Mouse (Mus musculus): ENCODE data around the gene Oxtr. TPM values are rescaled to one million over a fixed set of nuclear protein-coding genes. Genes with fewer than 3 reads are reported as not detected.

The Oxtr gene
- polyA plus RNA-seq, 1 experiment from 2014 or later, result 0.24 TPM

DNA sequence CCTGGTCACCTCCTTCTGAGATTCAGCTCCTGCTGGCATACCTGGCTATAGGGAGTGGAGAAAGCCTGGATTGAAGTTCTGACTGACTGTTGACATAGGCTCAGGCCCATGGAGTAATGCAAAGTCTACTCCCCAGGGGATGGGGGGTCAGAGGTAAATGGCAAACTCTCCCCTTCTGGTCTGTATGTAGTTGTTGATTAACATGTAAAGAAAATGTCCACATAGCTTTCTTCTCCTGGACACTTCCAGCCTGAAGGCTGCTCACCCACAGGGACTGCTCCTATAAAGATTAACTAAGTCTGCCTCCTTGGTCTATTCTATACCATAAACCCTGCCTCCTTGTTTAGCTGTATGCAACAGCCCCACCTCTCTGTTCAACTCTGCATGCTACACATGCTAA is 23.7 kb downstream of the Oxtr start:
- Histone ChIP-seq H3K4me2 (ENCODE audit: low read length) (no peak overlapping the region), H3K4me1 (replicated peaks; ENCODE audit: control insufficient read depth, insufficient read depth, low read length) (no peaks in the 10 kb centered on the region), H3K9ac (ENCODE audit: low read length) (no peak overlapping the region), H3K9me3 (ENCODE audit: control insufficient read depth, low read length) (no peaks in the 10 kb centered on the region), H3K27ac (ENCODE audit: low read depth) (no peak overlapping the region), H3K27me3 (replicated peaks; ENCODE audit: control insufficient read depth, insufficient read depth, low read length) (no peaks in the 10 kb centered on the region), H3K36me3 (ENCODE audit: control insufficient read depth, insufficient read depth, low read length) (no peaks in the 10 kb centered on the region), H3K4me3 (ENCODE audit: low read depth, low read length) (no peak overlapping the region)
- DNase-seq (ENCODE audit: low spot score) (no peak), ATAC-seq (replicated peaks; ENCODE audit: low FRiP score, low TSS enrichment, low read depth) (no peak)

DNA sequence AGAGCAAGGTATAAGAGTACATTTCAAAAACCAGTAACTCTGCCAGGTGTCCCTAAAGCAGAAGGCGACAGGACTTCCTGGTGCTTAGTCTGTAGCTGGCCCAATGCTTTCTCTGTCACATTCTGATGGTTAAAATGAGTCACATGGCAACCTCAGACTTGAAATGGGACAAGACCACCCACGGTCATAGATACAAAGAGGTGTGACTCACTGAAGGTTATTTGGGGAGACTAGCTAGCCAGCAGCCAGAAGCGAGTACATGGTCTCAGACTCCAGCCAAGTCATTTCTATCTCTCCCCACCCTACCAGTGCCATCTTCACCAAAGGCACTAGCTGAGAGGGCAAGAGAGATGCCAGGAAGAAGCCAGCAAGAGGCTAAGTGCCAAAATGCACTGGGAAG is 24.3 kb downstream of the Oxtr start:
- WGBS, result 79% methylated on average over 3 of the region's 3 CpGs
- DNase-seq (ENCODE audit: low spot score), result no peak
- H3K9ac ChIP-seq (ENCODE audit: low read length), result no peak overlapping the region
- H3K36me3 ChIP-seq (ENCODE audit: control insufficient read depth, insufficient read depth, low read length), result no peaks in the 10 kb centered on the region
- H3K4me1 ChIP-seq (replicated peaks; ENCODE audit: control insufficient read depth, insufficient read depth, low read length), result no peaks in the 10 kb centered on the region
- no peak overlapping the region for H3K4me2 ChIP-seq (ENCODE audit: low read length)
- H3K27me3 ChIP-seq (replicated peaks; ENCODE audit: control insufficient read depth, insufficient read depth, low read length), result no peaks in the 10 kb centered on the region
- ATAC-seq (replicated peaks; ENCODE audit: low FRiP score, low TSS enrichment, low read depth), result no peak
- H3K4me3 ChIP-seq (ENCODE audit: low read depth, low read length), result no peak overlapping the region
- no peaks in the 10 kb centered on the region for H3K9me3 ChIP-seq (ENCODE audit: control insufficient read depth, low read length)
- no peak overlapping the region for H3K27ac ChIP-seq (ENCODE audit: low read depth)

GRCm38 (mm10) chr6:112463331-112463730 is 26.4 kb downstream of the Oxtr start:
- Histone ChIP-seq H3K36me3 (ENCODE audit: control insufficient read depth, insufficient read depth, low read length) (no peaks in the 10 kb centered on the region), H3K9ac (ENCODE audit: low read length) (no peak overlapping the region), H3K27ac (ENCODE audit: low read depth) (no peak overlapping the region), H3K27me3 (replicated peaks; ENCODE audit: control insufficient read depth, insufficient read depth, low read length) (no peaks in the 10 kb centered on the region), H3K9me3 (ENCODE audit: control insufficient read depth, low read length) (no peaks in the 10 kb centered on the region), H3K4me3 (ENCODE audit: low read depth, low read length) (no peak overlapping the region), H3K4me2 (ENCODE audit: low read length) (no peak overlapping the region), H3K4me1 (replicated peaks; ENCODE audit: control insufficient read depth, insufficient read depth, low read length) (no peaks in the 10 kb centered on the region)
- DNase-seq (ENCODE audit: low spot score), result no peak
- ATAC-seq (replicated peaks; ENCODE audit: low FRiP score, low TSS enrichment, low read depth), result no peak
- 86% methylated on average over 6 of the region's 6 CpGs for WGBS

- H3K36me3 ChIP-seq (ENCODE audit: control insufficient read depth, insufficient read depth, low read length), result no peaks in the 10 kb centered on the region
- no peaks in the 10 kb centered on the region for H3K27me3 ChIP-seq (replicated peaks; ENCODE audit: control insufficient read depth, insufficient read depth, low read length)
- DNase-seq (ENCODE audit: low spot score), result no peak
- no peaks in the 10 kb centered on the region for H3K9me3 ChIP-seq (ENCODE audit: control insufficient read depth, low read length)
- H3K4me2 ChIP-seq (ENCODE audit: low read length), result no peak overlapping the region
- H3K4me1 ChIP-seq (replicated peaks; ENCODE audit: control insufficient read depth, insufficient read depth, low read length), result no peaks in the 10 kb centered on the region
- ATAC-seq (replicated peaks; ENCODE audit: low FRiP score, low TSS enrichment, low read depth), result no peak
- H3K9ac ChIP-seq (ENCODE audit: low read length), result no peak overlapping the region
- no peak overlapping the region for H3K27ac ChIP-seq (ENCODE audit: low read depth)
- H3K4me3 ChIP-seq (ENCODE audit: low read depth, low read length), result no peak overlapping the region
- 91% methylated on average over 5 of the region's 5 CpGs for WGBS
These were observed 28.3 kb downstream of the Oxtr start for GRCm38 (mm10) chr6:112461459-112461858.

GRCm38 (mm10) chr6:112459341-112459749 is 30.4 kb downstream of the Oxtr start, which contains the start of gene Cav3:
Gene Cav3 (plus strand): TSS chr6:112459505.
- Histone ChIP-seq H3K27ac (ENCODE audit: low read depth) (no peak within 1 kb of the TSS), H3K36me3 (ENCODE audit: control insufficient read depth, insufficient read depth, low read length) (no peaks in the 10 kb centered on the region), H3K9ac (ENCODE audit: low read length) (no peak within 1 kb of the TSS), H3K9me3 (ENCODE audit: control insufficient read depth, low read length) (no peaks in the 10 kb centered on the region), H3K4me2 (ENCODE audit: low read length) (peak within 1 kb of the TSS; percentile 3; the same call in 1 of the 2 replicates), H3K4me3 (ENCODE audit: low read depth, low read length) (no peak within 1 kb of the TSS), H3K27me3 (replicated peaks; ENCODE audit: control insufficient read depth, insufficient read depth, low read length) (no peaks in the 10 kb centered on the region), H3K4me1 (replicated peaks; ENCODE audit: control insufficient read depth, insufficient read depth, low read length) (no peaks in the 10 kb centered on the region)
- 42% methylated on average over 12 of the region's 12 CpGs for WGBS
- ATAC-seq (replicated peaks; ENCODE audit: low FRiP score, low TSS enrichment, low read depth) (0 out of 2 replicates have a peak, but pooled peaks have one; percentile 53), DNase-seq (ENCODE audit: low spot score) (no peak)

GRCm38 (mm10) chr6:112445675-112446074 is 44.1 kb downstream of the Oxtr start:
- Histone ChIP-seq H3K4me1 (replicated peaks; ENCODE audit: control insufficient read depth, insufficient read depth, low read length) (no peaks in the 10 kb centered on the region), H3K4me3 (ENCODE audit: low read depth, low read length) (no peak overlapping the region), H3K27me3 (replicated peaks; ENCODE audit: control insufficient read depth, insufficient read depth, low read length) (no peaks in the 10 kb centered on the region), H3K9ac (ENCODE audit: low read length) (no peak overlapping the region), H3K4me2 (ENCODE audit: low read length) (no peak overlapping the region), H3K9me3 (ENCODE audit: control insufficient read depth, low read length) (no peaks in the 10 kb centered on the region), H3K36me3 (ENCODE audit: control insufficient read depth, insufficient read depth, low read length) (no peaks in the 10 kb centered on the region), H3K27ac (ENCODE audit: low read depth) (no peak overlapping the region)
- ATAC-seq (replicated peaks; ENCODE audit: low FRiP score, low TSS enrichment, low read depth) (no peak), DNase-seq (ENCODE audit: low spot score) (no peak)
- WGBS, result 86% methylated on average over 3 of the region's 3 CpGs

GRCm38 (mm10) chr6:112426018-112426732 is 63.6 kb downstream of the Oxtr start:
- no peaks in the 10 kb centered on the region for H3K27me3 ChIP-seq (replicated peaks; ENCODE audit: control insufficient read depth, insufficient read depth, low read length)
- DNase-seq (ENCODE audit: low spot score), result no peak
- WGBS, result 59% methylated on average over 6 of the region's 6 CpGs
- H3K4me3 ChIP-seq (ENCODE audit: low read depth, low read length), result no peak overlapping the region
- H3K36me3 ChIP-seq (ENCODE audit: control insufficient read depth, insufficient read depth, low read length), result no peaks in the 10 kb centered on the region
- no peak overlapping the region for H3K4me2 ChIP-seq (ENCODE audit: low read length)
- no peak overlapping the region for H3K27ac ChIP-seq (ENCODE audit: low read depth)
- no peak for ATAC-seq (replicated peaks; ENCODE audit: low FRiP score, low TSS enrichment, low read depth)
- H3K4me1 ChIP-seq (replicated peaks; ENCODE audit: control insufficient read depth, insufficient read depth, low read length), result no peaks in the 10 kb centered on the region
- peaks cover 6% of the 10 kb centered on the region; the same call in 1 of the 2 replicates for H3K9me3 ChIP-seq (ENCODE audit: control insufficient read depth, low read length)
- H3K9ac ChIP-seq (ENCODE audit: low read length), result no peak overlapping the region

GRCm38 (mm10) chr6:112423746-112424501 is 65.8 kb downstream of the Oxtr start:
- Histone ChIP-seq H3K4me2 (ENCODE audit: low read length) (no peak overlapping the region), H3K27me3 (replicated peaks; ENCODE audit: control insufficient read depth, insufficient read depth, low read length) (no peaks in the 10 kb centered on the region), H3K4me3 (ENCODE audit: low read depth, low read length) (no peak overlapping the region), H3K27ac (ENCODE audit: low read depth) (no peak overlapping the region), H3K9ac (ENCODE audit: low read length) (no peak overlapping the region), H3K4me1 (replicated peaks; ENCODE audit: control insufficient read depth, insufficient read depth, low read length) (no peaks in the 10 kb centered on the region), H3K9me3 (ENCODE audit: control insufficient read depth, low read length) (peaks cover 6% of the 10 kb centered on the region; the same call in 1 of the 2 replicates), H3K36me3 (ENCODE audit: control insufficient read depth, insufficient read depth, low read length) (no peaks in the 10 kb centered on the region)
- WGBS, result 66% methylated on average over 8 of the region's 8 CpGs
- peak; percentile 60; the same call in 1 of the 2 replicates for ATAC-seq (replicated peaks; ENCODE audit: low FRiP score, low TSS enrichment, low read depth)
- DNase-seq (ENCODE audit: low spot score), result no peak
